8 mouse cellular contexts compared by ENCODE assay signal in genomic region chr9:48835631-48836565, GRCm38 (mm10). TPM values are rescaled to one million over a fixed set of nuclear protein-coding genes. Genes with fewer than 3 reads are reported as not detected.
A peak's percentile ranks its signal among the peaks of the same experiment; 100 is the strongest.
DNase-seq lines count a peak whose midpoint lies in the region; ATAC-seq lines count a peak whose summit lies in the region.

TSS of gene Zbtb16 (minus strand) at chr9:48836222.

- H3K36me3 ChIP-seq in intestine, embryonic 16.5 days (ENCODE audit: control insufficient read depth, insufficient read depth, low read length) = no peaks in the 10 kb centered on the region

- H3K9ac ChIP-seq in intestine, embryonic 16.5 days (ENCODE audit: low read depth, low read length) = peak within 1 kb of the TSS; percentile 64

- H3K27me3 ChIP-seq in intestine, embryonic 16.5 days (replicated peaks; ENCODE audit: control insufficient read depth, insufficient read depth, low read length) = peaks cover 38% of the 10 kb centered on the region

- H3K9me3 ChIP-seq in intestine, embryonic 16.5 days (ENCODE audit: control insufficient read depth, low read length) = no peaks in the 10 kb centered on the region

- ATAC-seq in intestine, embryonic 16.5 days = peak; percentile 87
- peak; percentile 51 for ATAC-seq in megakaryocyte-erythroid progenitor cell, adult 5-6 weeks (replicated peaks; ENCODE audit: low FRiP score, low TSS enrichment, poor library complexity, severe bottlenecking)

- intact Hi-C loops in left cerebral cortex, postnatal 36 days (cut with DNase I) = loop anchor here (2.0 to 5.0 kb wide), 3 partner anchors 95 to 187 kb away; no protein-coding TSS in a partner anchor

- peak; percentile 89 to 92 for DNase-seq in adrenal gland, postnatal 36 days
- peak; percentile 63 for DNase-seq in embryo, embryonic 11.5 days (ENCODE audit: low read depth, low spot score)
- peak; percentile 62 to 76 for DNase-seq in gastrocnemius, postnatal 4 days (ENCODE audit: low spot score in 2 of 2)
- peak; percentile 88 for DNase-seq in left cerebral cortex, postnatal 36 days (ENCODE audit: low spot score in 2 of 2)
- DNase-seq in right cerebral cortex, postnatal 25 days = peak; percentile 84
- no peak for DNase-seq in c-Kit-positive CD71-positive TER-119-positive erythroid progenitor cells, embryonic 14.5 days (ENCODE audit: low spot score)

- H3K4me3 ChIP-seq in intestine, embryonic 16.5 days (ENCODE audit: low read length) = peak within 1 kb of the TSS; percentile 59

- no peak within 1 kb of the TSS for H3K27ac ChIP-seq in intestine, embryonic 16.5 days (ENCODE audit: low read length)

- peaks cover 16% of the 10 kb centered on the region for H3K4me1 ChIP-seq in intestine, embryonic 16.5 days (ENCODE audit: control insufficient read depth, insufficient read depth, low read length)

- under 1% methylated on average over 69 of the region's 78 CpGs for WGBS in intestine, embryonic 16.5 days

- H3K4me2 ChIP-seq in intestine, embryonic 16.5 days (ENCODE audit: low read depth, low read length) = peak within 1 kb of the TSS; percentile 97

RNA-seq across cellular contexts. Expression of gene Zbtb16, which starts in this region (rescaled TPM):
- 10 to 100 TPM; 33.5 to 62.9 TPM for total RNA-seq in adrenal gland, postnatal 36 days (2021)
- 10 to 100 TPM; 13.7 to 16.4 TPM for total RNA-seq in gastrocnemius, postnatal 4 days (2021)
- polyA plus RNA-seq in intestine, embryonic 16.5 days (2015; fragmentation: Nextera tagmentation; extraction: Ambion mirVana) = 1.9 and 2.4 TPM in 2 replicates
- 10 to 100 TPM; 75.1 to 93.6 TPM for total RNA-seq in left cerebral cortex, postnatal 36 days (2021)
- 3.4 and 4.0 TPM in 2 replicates for total RNA-seq in megakaryocyte-erythroid progenitor cell, adult 5-6 weeks (2014; fragmentation: Nextera tagmentation)
- 2.3 and 6.4 TPM in 2 replicates for total RNA-seq in megakaryocyte-erythroid progenitor cell, adult 5-6 weeks (2017)
